Mouse (Mus musculus): ENCODE results near the gene Prmt7.

The Prmt7 gene

GRCm38 (mm10) chr8:106288732-106289131 is 78.0 kb downstream of the Prmt7 start:
- no peak for DNase-seq (ENCODE audit: low read depth, low spot score)

DNA sequence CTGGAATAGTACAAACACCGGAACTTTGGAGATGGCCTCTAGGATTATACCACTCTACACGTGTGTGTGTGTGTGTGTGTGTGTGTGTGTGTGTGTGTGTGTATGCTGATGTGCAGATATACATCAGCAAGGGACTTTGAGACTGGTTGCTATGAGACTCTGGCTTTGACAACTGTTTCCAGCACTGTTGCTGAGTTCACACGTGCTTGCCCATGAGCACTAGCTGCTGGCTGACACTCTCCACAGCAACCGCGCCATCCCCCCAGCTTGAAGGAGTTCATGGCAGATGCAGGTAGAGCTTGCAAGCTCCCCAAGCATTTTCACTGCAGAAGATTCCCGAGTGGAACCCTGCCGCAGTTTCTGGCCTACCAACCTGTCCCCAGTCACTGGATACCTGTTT is 78.7 kb downstream of the Prmt7 start:
- DNase-seq (ENCODE audit: low read depth, low spot score), result peak; percentile 21

- no peak for DNase-seq (ENCODE audit: low read depth, low spot score)
Observed at GRCm38 (mm10) chr8:106292484-106293396, 82.0 kb downstream of the Prmt7 start.

GRCm38 (mm10) chr8:106298261-106298660 is 87.5 kb downstream of the Prmt7 start:
- DNase-seq (ENCODE audit: low read depth, low spot score), result no peak

DNA sequence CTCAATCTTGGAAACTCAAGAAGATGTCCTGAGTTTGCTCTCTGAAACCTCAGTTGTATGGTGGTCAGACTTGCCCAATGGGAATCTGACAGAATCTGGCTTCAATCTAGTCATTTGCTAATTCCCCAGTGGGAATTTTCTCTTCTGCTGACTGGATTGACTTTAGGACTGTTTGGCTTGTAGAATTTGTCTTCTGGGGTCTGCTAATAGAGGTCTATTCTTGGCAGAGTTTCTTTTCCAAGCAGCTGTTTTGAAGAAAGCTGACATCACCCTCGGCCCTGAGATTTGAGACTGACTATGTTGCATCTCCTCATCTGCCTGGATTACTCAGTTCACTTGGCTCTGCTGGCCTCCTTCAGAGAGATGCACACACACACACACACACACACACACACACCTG is 88.1 kb downstream of the Prmt7 start:
- DNase-seq (ENCODE audit: low read depth, low spot score), result no peak

GRCm38 (mm10) chr8:106299686-106300085 is 89.0 kb downstream of the Prmt7 start:
- DNase-seq (ENCODE audit: low read depth, low spot score), result peak; percentile 44

- no peak for DNase-seq (ENCODE audit: low read depth, low spot score)
Observed at GRCm38 (mm10) chr8:106300739-106301715, 90.3 kb downstream of the Prmt7 start.

Data from ES-CJ7 (cell line).